In the genomic region with DNA sequence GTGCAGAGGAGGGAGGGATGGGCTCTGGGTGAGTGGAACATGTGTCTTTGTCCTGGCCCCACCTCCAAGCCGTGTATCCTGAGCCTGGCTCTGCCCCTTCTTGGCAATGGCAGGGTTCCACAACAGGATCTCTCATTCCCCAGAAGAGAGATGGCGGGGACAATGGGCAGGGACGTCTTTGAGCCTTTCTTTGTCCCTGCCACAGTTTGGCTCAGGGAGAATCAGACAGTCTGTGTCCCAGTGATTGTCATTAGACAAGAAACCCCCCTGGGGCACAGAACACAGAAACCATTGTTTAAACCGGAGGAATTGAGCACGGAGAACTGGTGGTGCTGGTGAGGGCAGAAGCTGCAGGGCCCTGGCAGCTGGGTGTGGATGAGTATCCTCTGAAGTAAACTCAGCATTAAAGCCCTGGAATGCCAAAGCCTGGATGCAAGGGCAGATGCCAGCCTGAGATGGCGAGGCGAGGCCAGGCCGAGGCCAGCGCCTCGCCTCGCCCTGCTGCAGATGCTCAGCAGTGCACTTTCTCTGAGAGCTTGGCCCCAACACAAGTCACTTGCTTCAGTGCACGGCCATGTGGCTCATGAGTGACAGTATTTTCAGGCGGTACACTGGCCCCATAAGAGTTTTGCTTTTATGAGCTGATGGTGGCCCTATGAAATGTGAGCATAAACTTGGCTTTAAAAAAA, we compare ENCODE assay signal across 15 mouse cellular contexts. TPM values are rescaled to one million over a fixed set of nuclear protein-coding genes. Genes with fewer than 3 reads are reported as not detected.
A peak's percentile ranks its signal among the peaks of the same experiment; 100 is the strongest.
DNase-seq lines count a peak whose midpoint lies in the region; ATAC-seq and TF ChIP-seq lines count a peak whose summit lies in the region.
"Had no signal": no experiment of that assay in that cellular context is flagged by ENCODE, and none has a peak within 500 bp of the region (broad histone marks: within the 10 kb centered on the region; RNA-seq: fewer than 3 reads in every experiment).

No protein-coding gene starts in this region.

- peaks cover 48% of the 10 kb centered on the region for H3K27me3 ChIP-seq in E14TG2a.4 (ENCODE audit: insufficient read depth, low read length)
- H3K27me3 ChIP-seq in forebrain, embryonic 13.5 days = peaks cover 42% of the 10 kb centered on the region
- H3K27me3 ChIP-seq in midbrain, embryonic 12.5 days = peaks cover 55% of the 10 kb centered on the region

- peak overlapping the region; percentile 62 for H3K4me3 ChIP-seq in E14TG2a.4 (replicated peaks; ENCODE audit: low read length)
- H3K4me3 ChIP-seq in forebrain, embryonic 13.5 days = no peak overlapping the region
- no peak overlapping the region for H3K4me3 ChIP-seq in midbrain, embryonic 12.5 days
- H3K4me3 ChIP-seq: gastrocnemius, adult 2 months; liver, embryonic 15.5 days had no signal

- H3K4me1 ChIP-seq in E14TG2a.4 (replicated peaks; ENCODE audit: low read depth, low read length) = peaks cover 54% of the 10 kb centered on the region
- H3K4me1 ChIP-seq in forebrain, embryonic 13.5 days = peaks cover 20% of the 10 kb centered on the region
- H3K4me1 ChIP-seq in midbrain, embryonic 12.5 days = peaks cover 21% of the 10 kb centered on the region
- H3K4me1 ChIP-seq: liver, embryonic 15.5 days had no signal

- peak overlapping the region; percentile 54 for H3K27ac ChIP-seq in forebrain, embryonic 13.5 days
- peak overlapping the region; percentile 35 for H3K27ac ChIP-seq in midbrain, embryonic 12.5 days (replicated peaks)
- H3K27ac ChIP-seq: gastrocnemius, adult 2 months; liver, embryonic 15.5 days had no signal

- no peak for TF ChIP-seq CTCF in E14TG2a.4 (conservative IDR thresholded peaks at IDR 0.05; ENCODE audit: low read length)

- WGBS in forebrain, embryonic 13.5 days = 13% methylated on average over 13 of the region's 13 CpGs
- WGBS in midbrain, embryonic 12.5 days = 16% methylated on average over 13 of the region's 13 CpGs

- no peak for ATAC-seq in forebrain, embryonic 13.5 days
- peak; percentile 52 for ATAC-seq in midbrain, embryonic 12.5 days (ENCODE audit: low FRiP score, low read depth)

- no peaks in the 10 kb centered on the region for H3K9me3 ChIP-seq in E14TG2a.4 (ENCODE audit: low read length)
- H3K9me3 ChIP-seq in forebrain, embryonic 13.5 days (replicated peaks) = no peaks in the 10 kb centered on the region
- no peaks in the 10 kb centered on the region for H3K9me3 ChIP-seq in midbrain, embryonic 12.5 days
- H3K9me3 ChIP-seq: liver, embryonic 15.5 days had no signal

- intact Hi-C loops in gastrocnemius, postnatal 36 days (cut with DNase I) = no loop called here

- H3K9ac ChIP-seq in forebrain, embryonic 13.5 days = peak overlapping the region; percentile 26
- H3K9ac ChIP-seq in midbrain, embryonic 12.5 days (replicated peaks) = peak overlapping the region; percentile 37; the same call in 1 of the 2 replicates
- H3K9ac ChIP-seq: liver, embryonic 15.5 days had no signal

- no peak overlapping the region; the same call in 1 of the 2 replicates for H3K4me2 ChIP-seq in forebrain, embryonic 13.5 days
- H3K4me2 ChIP-seq in midbrain, embryonic 12.5 days (replicated peaks) = peak overlapping the region; percentile 16; the same call in 1 of the 2 replicates
- H3K4me2 ChIP-seq: liver, embryonic 15.5 days had no signal

- peak; percentile 62 for DNase-seq in ZHBTc4 (ENCODE audit: low read depth, low spot score)
- DNase-seq in adrenal gland, postnatal 10 days = no peak
- DNase-seq in urinary bladder, postnatal 14 days (ENCODE audit: low spot score) = no peak
- no peak for DNase-seq in kidney, postnatal 36 days
- DNase-seq in gastrocnemius, postnatal 36 days = no peak
- DNase-seq: adrenal gland, postnatal 25 days; gastrocnemius, adult 2 months had no signal

- peaks cover 28% of the 10 kb centered on the region for H3K36me3 ChIP-seq in E14TG2a.4 (ENCODE audit: insufficient read depth, low read length)
- peaks cover 38% of the 10 kb centered on the region for H3K36me3 ChIP-seq in forebrain, embryonic 13.5 days (ENCODE audit: poor library complexity, severe bottlenecking)
- peaks cover 32% of the 10 kb centered on the region for H3K36me3 ChIP-seq in midbrain, embryonic 12.5 days
- H3K36me3 ChIP-seq: liver, embryonic 15.5 days had no signal

RNA-seq across cellular contexts. Expression of gene Cnfn, which starts 3.4 kb away (rescaled TPM):
- not detected in 2 replicates for polyA plus RNA-seq in forebrain, embryonic 13.5 days (2015; fragmentation: Nextera tagmentation; extraction: Ambion mirVana)
- polyA plus RNA-seq in midbrain, embryonic 12.5 days (2016; fragmentation: Nextera tagmentation; extraction: Ambion mirVana) = not detected in 2 replicates
- total RNA-seq in adrenal gland, postnatal 10 days (2021) = not detected
- total RNA-seq in gastrocnemius, postnatal 36 days (2021) = not detected
- total RNA-seq: adrenal gland, postnatal 25 days; common myeloid progenitor, adult 5-6 weeks; ES-E14; gastrocnemius, adult 2 months; layer of hippocampus, postnatal 14 days had no signal
- polyA plus RNA-seq: intestine, embryonic 14.5 days had no signal

RNA-seq across cellular contexts. Expression of gene Lipe, which starts 32.4 kb away (rescaled TPM):
- 10.6 and 11.9 TPM in 2 replicates for polyA plus RNA-seq in forebrain, embryonic 13.5 days (2015; fragmentation: Nextera tagmentation; extraction: Ambion mirVana)
- polyA plus RNA-seq in midbrain, embryonic 12.5 days (2016; fragmentation: Nextera tagmentation; extraction: Ambion mirVana) = 5.9 and 8.5 TPM in 2 replicates
- 100 to 1,000 TPM; 391 to 441 TPM for total RNA-seq in adrenal gland, postnatal 10 days (2021)
- total RNA-seq in gastrocnemius, postnatal 36 days (2021) = 10 to 100 TPM; 18.6 to 20.6 TPM

RNA-seq across cellular contexts. Expression of gene Cxcl17, which starts 46.6 kb away (rescaled TPM):
- polyA plus RNA-seq in forebrain, embryonic 13.5 days (2015; fragmentation: Nextera tagmentation; extraction: Ambion mirVana) = 0.40 and 0.45 TPM in 2 replicates
- 0.65 and 0.75 TPM in 2 replicates for polyA plus RNA-seq in midbrain, embryonic 12.5 days (2016; fragmentation: Nextera tagmentation; extraction: Ambion mirVana)
- total RNA-seq in adrenal gland, postnatal 10 days (2021) = not detected
- not detected for total RNA-seq in gastrocnemius, postnatal 36 days (2021)
- total RNA-seq: adrenal gland, postnatal 25 days; common myeloid progenitor, adult 5-6 weeks; gastrocnemius, adult 2 months; layer of hippocampus, postnatal 14 days had no signal
- polyA plus RNA-seq: intestine, embryonic 14.5 days; liver, embryonic 15.5 days had no signal

RNA-seq across cellular contexts. Expression of gene Megf8, which starts 49.1 kb away (rescaled TPM):
- 14.2 and 16.6 TPM in 2 replicates for polyA plus RNA-seq in forebrain, embryonic 13.5 days (2015; fragmentation: Nextera tagmentation; extraction: Ambion mirVana)
- 20.8 and 21.3 TPM in 2 replicates for polyA plus RNA-seq in midbrain, embryonic 12.5 days (2016; fragmentation: Nextera tagmentation; extraction: Ambion mirVana)
- 10 to 100 TPM; 31.1 to 41.0 TPM for total RNA-seq in adrenal gland, postnatal 10 days (2021)
- 10 to 100 TPM; 16.3 to 16.6 TPM for total RNA-seq in gastrocnemius, postnatal 36 days (2021)

Comparison
In these comparisons a context has a peak if more than half of its experiments do, and no peak if none do; other contexts are left out.
1. RNA of gene Lipe, which starts 32.4 kb away (total RNA-seq): 391 to 441 TPM in adrenal gland, postnatal 10 days; 18.6 to 20.6 TPM in gastrocnemius, postnatal 36 days; every median in the first group is over 10 times any median in the second.